Mouse (Mus musculus) C2C12 (cell line): Measurements from ENCODE around the gene Rps6kb2. TPM values are rescaled to one million over a fixed set of nuclear protein-coding genes. Genes with fewer than 3 reads are reported as not detected.

Experiments
- H3K27me3 ChIP-seq: one replicate; pipeline ENCODE4 v1.6.1; 2011; ENCODE audit not compliant: control insufficient read depth, insufficient read depth, insufficient read length
- H3K36me3 ChIP-seq: one replicate; pipeline ENCODE4 v1.6.1; 2011; ENCODE audit not compliant: control insufficient read depth, insufficient read depth
- H3K4me3 ChIP-seq: one replicate; pipeline ENCODE4 v1.5.1; 2011; ENCODE audit warnings: mild to moderate bottlenecking, control low read depth; ENCODE audit not compliant: poor library complexity, insufficient read depth, severe bottlenecking
- H3K79me2 ChIP-seq: one replicate; pipeline ENCODE4 v1.6.1; 2011; ENCODE audit not compliant: control insufficient read depth, insufficient read depth
- H3K79me3 ChIP-seq: one replicate; pipeline ENCODE4 v1.6.1; 2011; ENCODE audit warnings: low read depth, control low read depth
- H3ac ChIP-seq: one replicate; pipeline ENCODE3; 2011; ENCODE audit warnings: low read depth; ENCODE audit not compliant: control insufficient read depth, insufficient read length
- CEBPB ChIP-seq: IDR thresholded peaks from one replicate; pipeline ENCODE4 v1.6.1; 2011; ENCODE audit warnings: low read depth, mild to moderate bottlenecking, control low read depth, moderate library complexity
- CTCF ChIP-seq: IDR thresholded peaks from one replicate; pipeline ENCODE4 v1.5.1; 2011; ENCODE audit not compliant: control insufficient read depth, insufficient read depth, insufficient read length
- FOSL1 ChIP-seq: IDR thresholded peaks from one replicate; pipeline ENCODE4 v1.8.0; 2011; ENCODE audit warnings: mild to moderate bottlenecking, low read length; ENCODE audit not compliant: poor library complexity, insufficient read depth, severe bottlenecking
- MAX ChIP-seq: IDR thresholded peaks from one replicate; pipeline ENCODE4 v1.6.1; 2011; ENCODE audit warnings: mild to moderate bottlenecking, control low read depth
- MYOD1 ChIP-seq: IDR thresholded peaks from one replicate; pipeline ENCODE4 v1.6.1; 2011; ENCODE audit warnings: low read depth; ENCODE audit not compliant: control insufficient read depth, insufficient read length
- MYOG ChIP-seq: IDR thresholded peaks from one replicate; pipeline ENCODE4 v1.6.1; 2011; ENCODE audit not compliant: control insufficient read depth, insufficient read length; ENCODE audit errors: extremely low read depth
- USF1 ChIP-seq: IDR thresholded peaks from one replicate; pipeline ENCODE4 v1.6.1; 2011; ENCODE audit warnings: low read depth, mild to moderate bottlenecking, control low read depth, moderate library complexity
- polyA plus RNA-seq: library from polyadenylated mRNA; unstranded; fragments of >200 nt; fragmentation: generic; extraction: Trizol; gene quantifications from one replicate; pipeline ENCODE4 v1.2.1, GENCODE M21; 2012; ENCODE audit warnings: missing spikeins

Gene Rps6kb2
- polyA plus RNA-seq, 1 experiment = 19.7 TPM

GRCm38 (mm10) chr19:4203604-4204326 lies 40.6 kb upstream of the Rps6kb2 start:
- Histone ChIP-seq H3ac (no peak overlapping the region), H3K79me3 (peaks cover 14% of the 10 kb centered on the region), H3K79me2 (peaks cover 27% of the 10 kb centered on the region), H3K27me3 (no peaks in the 10 kb centered on the region), H3K4me3 (no peak overlapping the region), H3K36me3 (peaks cover 13% of the 10 kb centered on the region)
- TF ChIP-seq MYOD1 (no peak), USF1 (no peak), MYOG (no peak), FOSL1 (no peak), MAX (no peak), CEBPB (no peak), CTCF (no peak)

GRCm38 (mm10) chr19:4203148-4203547 lies 40.0 kb upstream of the Rps6kb2 start:
- H3K79me2 ChIP-seq = peaks cover 28% of the 10 kb centered on the region
- H3ac ChIP-seq = no peak overlapping the region
- H3K27me3 ChIP-seq = no peaks in the 10 kb centered on the region
- H3K36me3 ChIP-seq = peaks cover 14% of the 10 kb centered on the region
- no peak for TF ChIP-seq USF1
- TF ChIP-seq MYOG = no peak
- no peak for TF ChIP-seq FOSL1
- TF ChIP-seq CEBPB = no peak
- TF ChIP-seq MAX = no peak
- TF ChIP-seq CTCF = no peak
- TF ChIP-seq MYOD1 = no peak
- H3K4me3 ChIP-seq = no peak overlapping the region
- peaks cover 14% of the 10 kb centered on the region for H3K79me3 ChIP-seq

- no peak overlapping the region for H3K4me3 ChIP-seq
- peaks cover 28% of the 10 kb centered on the region for H3K79me2 ChIP-seq
- H3ac ChIP-seq = peak overlapping the region; percentile 83
- TF ChIP-seq MYOD1 = no peak
- TF ChIP-seq CTCF = no peak
- TF ChIP-seq FOSL1 = no peak
- TF ChIP-seq MYOG = no peak
- no peak for TF ChIP-seq USF1
- peaks cover 14% of the 10 kb centered on the region for H3K79me3 ChIP-seq
- peaks cover 22% of the 10 kb centered on the region for H3K36me3 ChIP-seq
- H3K27me3 ChIP-seq = no peaks in the 10 kb centered on the region
Measured at GRCm38 (mm10) chr19:4202149-4202548, 39.0 kb upstream of the Rps6kb2 start.

- Histone ChIP-seq H3K27me3 (no peaks in the 10 kb centered on the region), H3K36me3 (peaks cover 29% of the 10 kb centered on the region), H3K4me3 (peak within 1 kb of the TSS; percentile 64), H3K79me3 (peaks cover 14% of the 10 kb centered on the region), H3ac (peak within 1 kb of the TSS; percentile 83), H3K79me2 (peaks cover 31% of the 10 kb centered on the region)
- peak; percentile 99 for TF ChIP-seq USF1
- peak; percentile 37 for TF ChIP-seq MAX
- TF ChIP-seq CEBPB = no peak
Measured at GRCm38 (mm10) chr19:4201291-4201909, 38.2 kb upstream of the Rps6kb2 start, which contains the start of gene Rad9a. Rad9a (minus strand) TSS chr19:4201662.

GRCm38 (mm10) chr19:4197180-4197579 lies 34.0 kb upstream of the Rps6kb2 start:
- Histone ChIP-seq H3K79me3 (peaks cover 38% of the 10 kb centered on the region), H3ac (no peak overlapping the region), H3K27me3 (no peaks in the 10 kb centered on the region), H3K4me3 (no peak overlapping the region), H3K36me3 (peaks cover 67% of the 10 kb centered on the region), H3K79me2 (peaks cover 73% of the 10 kb centered on the region)
- TF ChIP-seq USF1 = no peak
- TF ChIP-seq MAX = no peak
- TF ChIP-seq MYOG = no peak
- TF ChIP-seq FOSL1 = no peak
- TF ChIP-seq CTCF = no peak
- no peak for TF ChIP-seq CEBPB
- TF ChIP-seq MYOD1 = no peak

GRCm38 (mm10) chr19:4196548-4196947 lies 33.4 kb upstream of the Rps6kb2 start:
- TF ChIP-seq USF1 (peak; percentile 25), CEBPB (no peak)
- H3K36me3 ChIP-seq = peaks cover 67% of the 10 kb centered on the region
- H3K79me2 ChIP-seq = peaks cover 75% of the 10 kb centered on the region
- no peak overlapping the region for H3K4me3 ChIP-seq
- H3K79me3 ChIP-seq = peaks cover 38% of the 10 kb centered on the region
- H3ac ChIP-seq = no peak overlapping the region
- no peaks in the 10 kb centered on the region for H3K27me3 ChIP-seq
